Mouse (Mus musculus): ENCODE measurements around the gene Hras. TPM values are rescaled to one million over a fixed set of nuclear protein-coding genes. Genes with fewer than 3 reads are reported as not detected.

Gene Hras
- polyA plus RNA-seq (2015; fragmentation: Nextera tagmentation; extraction: Ambion mirVana): 44.0 and 46.2 TPM in 2 replicates

DNA sequence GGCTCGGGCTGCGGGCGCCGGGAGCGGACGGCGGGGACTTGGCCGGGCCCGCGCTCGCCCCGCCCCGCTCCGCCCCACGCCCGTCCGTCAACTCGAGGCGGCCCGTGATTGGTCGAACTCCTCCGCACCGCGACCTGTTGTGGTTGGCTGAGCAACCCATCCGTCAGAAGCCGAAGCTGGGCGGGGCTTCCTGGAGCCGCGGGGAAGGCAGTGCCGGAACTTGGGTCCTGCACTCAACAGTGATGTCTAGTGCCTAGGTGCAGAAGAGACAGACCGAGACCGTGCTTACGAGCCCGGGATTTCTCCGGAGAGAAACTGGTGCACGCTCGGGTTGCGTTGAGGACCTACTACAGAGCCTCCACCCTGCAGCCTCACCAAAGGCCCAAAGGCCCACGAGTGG lies at the start of gene Hras, which contains the start of gene Lrrc56:
TSS of gene Hras (minus strand) at position 58 of the 400 bp plus-strand sequence.
TSS of gene Lrrc56 (plus strand) at position 210 of the 400 bp plus-strand sequence.
- H3K9ac ChIP-seq (replicated peaks): peak within 1 kb of the TSS; percentile 96
- H3K9me3 ChIP-seq (ENCODE audit: low read length): no peaks in the 10 kb centered on the region
- DNase-seq (peak; percentile 99), ATAC-seq (peak; percentile 96)
- WGBS (ENCODE audit: insufficient replicate concordance): under 1% methylated on average over 39 of the region's 39 CpGs
- H3K4me3 ChIP-seq (ENCODE audit: low read depth, low read length): peak within 1 kb of the TSS; percentile 95
- peaks cover 32% of the 10 kb centered on the region for H3K36me3 ChIP-seq (replicated peaks; ENCODE audit: insufficient read depth, low read length)
- H3K27ac ChIP-seq (ENCODE audit: low read depth): peak within 1 kb of the TSS; percentile 91
- TF ChIP-seq EP300 (IDR thresholded peaks at IDR 0.05; ENCODE audit: low read depth) (no peak), CTCF (IDR thresholded peaks at IDR 0.05; ENCODE audit: low read depth) (no peak)
- peaks cover 33% of the 10 kb centered on the region for H3K4me1 ChIP-seq (ENCODE audit: insufficient read depth)
- peak within 1 kb of the TSS; percentile 100 for H3K4me2 ChIP-seq (ENCODE audit: low read depth, low read length)
- H3K27me3 ChIP-seq (ENCODE audit: insufficient read depth, low read length): no peaks in the 10 kb centered on the region

DNA sequence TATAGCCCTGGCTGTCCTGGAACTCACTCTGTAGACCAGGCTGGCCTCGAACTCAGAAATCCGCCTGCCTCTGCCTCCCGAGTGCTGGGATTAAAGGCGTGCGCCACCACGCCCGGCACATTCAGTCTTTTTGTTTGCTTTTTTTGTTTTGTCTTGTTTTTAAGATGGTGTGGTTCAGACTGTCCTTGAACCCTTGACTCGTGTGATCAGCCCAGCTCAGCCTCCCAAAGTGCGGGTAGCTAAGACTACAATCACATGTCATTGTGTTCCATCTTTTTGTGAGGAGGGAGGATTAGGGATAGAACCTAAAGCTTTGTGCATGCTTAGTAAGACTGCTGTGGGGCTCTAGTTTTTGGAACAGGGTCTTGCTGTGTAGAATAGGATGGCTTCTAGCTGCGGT lies 37.7 kb upstream of the Hras start:
- WGBS (ENCODE audit: insufficient replicate concordance): 81% methylated on average over 9 of the region's 10 CpGs
- H3K4me1 ChIP-seq (ENCODE audit: insufficient read depth): peaks cover 20% of the 10 kb centered on the region
- no peak overlapping the region for H3K9ac ChIP-seq (replicated peaks)
- ATAC-seq (no peak), DNase-seq (no peak)
- no peaks in the 10 kb centered on the region for H3K9me3 ChIP-seq (ENCODE audit: low read length)
- H3K36me3 ChIP-seq (replicated peaks; ENCODE audit: insufficient read depth, low read length): peaks cover 50% of the 10 kb centered on the region
- H3K27ac ChIP-seq (ENCODE audit: low read depth): no peak overlapping the region
- H3K4me2 ChIP-seq (ENCODE audit: low read depth, low read length): no peak overlapping the region
- no peak overlapping the region for H3K4me3 ChIP-seq (ENCODE audit: low read depth, low read length)
- TF ChIP-seq CTCF (IDR thresholded peaks at IDR 0.05; ENCODE audit: low read depth) (no peak), EP300 (IDR thresholded peaks at IDR 0.05; ENCODE audit: low read depth) (no peak)
- no peaks in the 10 kb centered on the region for H3K27me3 ChIP-seq (ENCODE audit: insufficient read depth, low read length)

DNA sequence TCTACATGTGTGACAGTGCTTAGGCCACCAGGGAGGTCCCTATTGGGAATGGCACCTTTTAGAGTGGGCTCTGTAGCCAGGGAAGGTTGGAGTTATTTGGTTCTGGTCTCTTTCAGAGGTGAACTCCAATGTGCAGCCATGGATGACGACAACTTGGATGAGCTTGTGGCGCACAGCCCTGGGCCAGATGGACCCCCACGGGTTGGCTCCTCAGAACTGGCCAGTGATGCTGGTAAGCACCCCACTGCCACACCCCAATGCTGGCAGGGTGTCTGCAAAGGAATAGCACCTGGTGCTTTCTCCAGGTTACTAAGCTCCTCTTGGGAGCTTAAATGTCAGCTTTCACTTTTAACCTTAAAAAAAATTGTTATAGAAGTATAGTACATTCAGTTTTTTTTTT lies 37.3 kb upstream of the Hras start:
- Histone ChIP-seq H3K9me3 (ENCODE audit: low read length) (no peaks in the 10 kb centered on the region), H3K4me2 (ENCODE audit: low read depth, low read length) (no peak overlapping the region), H3K27ac (ENCODE audit: low read depth) (no peak overlapping the region), H3K4me3 (ENCODE audit: low read depth, low read length) (no peak overlapping the region), H3K27me3 (ENCODE audit: insufficient read depth, low read length) (no peaks in the 10 kb centered on the region), H3K4me1 (ENCODE audit: insufficient read depth) (peaks cover 20% of the 10 kb centered on the region), H3K9ac (replicated peaks) (no peak overlapping the region), H3K36me3 (replicated peaks; ENCODE audit: insufficient read depth, low read length) (peaks cover 50% of the 10 kb centered on the region)
- no peak for TF ChIP-seq EP300 (IDR thresholded peaks at IDR 0.05; ENCODE audit: low read depth)
- TF ChIP-seq CTCF (IDR thresholded peaks at IDR 0.05; ENCODE audit: low read depth): no peak
- no peak for ATAC-seq
- WGBS (ENCODE audit: insufficient replicate concordance): 95% methylated on average over 3 of the region's 3 CpGs
- DNase-seq: no peak

DNA sequence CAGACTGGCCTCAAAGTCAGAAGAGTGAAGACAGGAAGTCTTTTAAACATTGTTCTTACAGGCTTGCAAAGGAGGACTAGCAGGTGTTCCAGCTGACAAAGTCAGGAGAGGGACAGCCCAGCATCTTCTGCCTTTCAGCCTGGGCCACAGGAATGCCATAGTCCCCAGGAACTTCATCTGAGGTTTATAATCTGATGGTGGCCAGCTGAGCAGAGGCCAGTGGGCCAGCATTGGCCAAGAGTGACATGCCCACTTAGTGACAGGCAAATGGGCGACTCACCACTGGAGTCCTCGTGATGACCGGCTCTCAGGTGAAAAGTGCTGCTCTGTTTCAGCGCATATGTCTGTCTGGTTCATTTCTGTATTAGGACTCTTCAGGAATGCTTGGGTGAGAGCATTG lies 36.8 kb upstream of the Hras start:
- no peak for DNase-seq
- 0 out of 2 replicates have a peak overlapping the region, but pooled peaks have one; percentile 6 for H3K9ac ChIP-seq (replicated peaks)
- H3K4me2 ChIP-seq (ENCODE audit: low read depth, low read length): peak overlapping the region; percentile 78; the same call in 1 of the 2 replicates
- H3K4me3 ChIP-seq (ENCODE audit: low read depth, low read length): 0 out of 2 replicates have a peak overlapping the region, but pooled peaks have one; percentile 98
- peaks cover 47% of the 10 kb centered on the region for H3K36me3 ChIP-seq (replicated peaks; ENCODE audit: insufficient read depth, low read length)
- peaks cover 20% of the 10 kb centered on the region for H3K4me1 ChIP-seq (ENCODE audit: insufficient read depth)
- ATAC-seq: no peak
- no peaks in the 10 kb centered on the region for H3K27me3 ChIP-seq (ENCODE audit: insufficient read depth, low read length)
- WGBS (ENCODE audit: insufficient replicate concordance): 89% methylated on average over 4 of the region's 4 CpGs
- H3K9me3 ChIP-seq (ENCODE audit: low read length): no peaks in the 10 kb centered on the region
- H3K27ac ChIP-seq (ENCODE audit: low read depth): no peak overlapping the region
- TF ChIP-seq CTCF (IDR thresholded peaks at IDR 0.05; ENCODE audit: low read depth): no peak
- TF ChIP-seq EP300 (IDR thresholded peaks at IDR 0.05; ENCODE audit: low read depth): no peak

DNA sequence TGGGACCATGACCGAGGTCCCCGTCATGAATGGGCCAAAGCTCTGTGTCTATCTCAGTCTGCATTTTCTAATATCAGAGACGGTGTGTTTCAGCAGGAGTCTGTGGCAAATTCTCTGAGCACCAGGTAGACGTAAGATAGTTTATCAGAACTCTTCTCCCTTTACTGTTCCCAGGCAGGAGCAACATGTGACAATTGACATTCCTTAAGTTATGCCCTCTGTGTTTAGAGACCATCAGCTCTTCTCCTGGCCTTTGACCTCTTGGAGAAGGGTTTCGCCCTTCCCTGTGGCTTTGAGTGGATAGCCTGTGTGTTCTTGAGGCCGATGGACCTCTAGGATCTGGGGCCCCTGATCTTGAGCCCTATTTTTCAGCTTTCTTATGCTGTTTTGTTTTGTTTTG lies 35.9 kb upstream of the Hras start:
- 0 out of 2 replicates have a peak overlapping the region, but pooled peaks have one; percentile 60 for H3K27ac ChIP-seq (ENCODE audit: low read depth)
- ATAC-seq: no peak
- H3K4me3 ChIP-seq (ENCODE audit: low read depth, low read length): peak overlapping the region; percentile 98
- H3K9me3 ChIP-seq (ENCODE audit: low read length): no peaks in the 10 kb centered on the region
- H3K9ac ChIP-seq (replicated peaks): peak overlapping the region; percentile 99
- TF ChIP-seq EP300 (IDR thresholded peaks at IDR 0.05; ENCODE audit: low read depth) (no peak), CTCF (IDR thresholded peaks at IDR 0.05; ENCODE audit: low read depth) (no peak)
- 37% methylated on average over 6 of the region's 6 CpGs for WGBS (ENCODE audit: insufficient replicate concordance)
- peaks cover 38% of the 10 kb centered on the region for H3K36me3 ChIP-seq (replicated peaks; ENCODE audit: insufficient read depth, low read length)
- peaks cover 20% of the 10 kb centered on the region for H3K4me1 ChIP-seq (ENCODE audit: insufficient read depth)
- H3K27me3 ChIP-seq (ENCODE audit: insufficient read depth, low read length): no peaks in the 10 kb centered on the region
- H3K4me2 ChIP-seq (ENCODE audit: low read depth, low read length): peak overlapping the region; percentile 78
- DNase-seq: no peak

DNA sequence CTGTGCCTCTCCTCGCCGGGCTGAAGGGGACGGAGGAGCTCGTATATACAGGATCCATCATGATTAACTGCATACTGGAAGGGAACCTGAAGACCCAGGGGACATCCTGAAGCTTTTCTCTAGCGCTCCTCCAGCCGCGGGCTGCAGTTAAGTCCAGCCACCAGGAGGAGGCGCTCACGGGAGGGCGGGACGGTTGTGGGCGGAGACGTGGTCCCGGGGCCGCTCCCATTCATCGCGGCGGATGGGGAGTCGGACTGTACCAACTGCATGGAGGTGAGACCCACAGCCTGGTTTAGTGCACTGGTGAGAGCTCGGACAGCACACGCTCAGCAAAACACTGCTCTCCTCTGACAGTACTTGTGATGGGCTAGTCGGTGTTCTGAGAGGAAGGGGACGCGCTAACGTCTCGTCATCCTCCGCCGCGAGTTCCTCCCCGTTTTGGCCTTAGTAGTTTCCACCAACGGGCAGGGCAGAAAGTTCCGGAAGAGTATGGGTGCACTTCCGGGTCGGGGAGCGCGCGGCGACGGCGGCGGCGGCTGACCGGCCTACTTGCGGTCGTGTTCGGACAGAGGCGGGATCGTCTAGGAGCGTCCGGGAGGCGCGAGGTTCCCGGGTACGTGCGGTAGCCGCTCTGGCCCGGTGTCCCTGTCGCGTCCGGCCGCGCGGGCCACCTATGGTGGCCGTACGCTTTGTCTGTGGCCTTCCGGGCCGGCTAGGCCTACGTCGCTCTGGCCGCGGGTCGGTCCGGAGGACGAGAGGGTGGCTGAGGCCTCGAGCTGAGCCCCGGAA lies 34.7 kb upstream of the Hras start, which contains the start of gene Phrf1:
TSS of gene Phrf1 (plus strand) at position 506 of the 789 bp plus-strand sequence.
- Histone ChIP-seq H3K4me1 (ENCODE audit: insufficient read depth) (peaks cover 20% of the 10 kb centered on the region), H3K36me3 (replicated peaks; ENCODE audit: insufficient read depth, low read length) (peaks cover 29% of the 10 kb centered on the region), H3K9me3 (ENCODE audit: low read length) (no peaks in the 10 kb centered on the region), H3K4me2 (ENCODE audit: low read depth, low read length) (peak within 1 kb of the TSS; percentile 78), H3K27ac (ENCODE audit: low read depth) (peak within 1 kb of the TSS; percentile 60), H3K9ac (replicated peaks) (peak within 1 kb of the TSS; percentile 99), H3K27me3 (ENCODE audit: insufficient read depth, low read length) (no peaks in the 10 kb centered on the region), H3K4me3 (ENCODE audit: low read depth, low read length) (peak within 1 kb of the TSS; percentile 98)
- TF ChIP-seq CTCF (IDR thresholded peaks at IDR 0.05; ENCODE audit: low read depth) (peak; percentile 100), EP300 (IDR thresholded peaks at IDR 0.05; ENCODE audit: low read depth) (peak; percentile 89)
- ATAC-seq: peak; percentile 95
- under 1% methylated on average over 73 of the region's 76 CpGs for WGBS (ENCODE audit: insufficient replicate concordance)
- peak; percentile 93 for DNase-seq

Data from liver, postnatal 0 days (tissue).